Mouse (Mus musculus): ENCODE data around the gene Prkag2. TPM values are rescaled to one million over a fixed set of nuclear protein-coding genes. Genes with fewer than 3 reads are reported as not detected.

Prkag2 gene
- polyA plus RNA-seq, 1 experiment from 2014 or later: 97.6 TPM

- H3K4me3 ChIP-seq (replicated peaks; ENCODE audit: low read depth, low read length): no peak overlapping the region
- H3K9ac ChIP-seq (replicated peaks; ENCODE audit: low read length): no peak overlapping the region
- no peaks in the 10 kb centered on the region for H3K36me3 ChIP-seq (ENCODE audit: control insufficient read depth, insufficient read depth, low read length)
- no peak overlapping the region for H3K27ac ChIP-seq (replicated peaks; ENCODE audit: low read depth, low read length)
- WGBS: 91% methylated on average over 5 of the region's 5 CpGs
- H3K9me3 ChIP-seq (ENCODE audit: control insufficient read depth, low read length): no peaks in the 10 kb centered on the region
- H3K4me2 ChIP-seq (ENCODE audit: low read length): no peak overlapping the region
- H3K27me3 ChIP-seq (ENCODE audit: control insufficient read depth, insufficient read depth, low read length): no peaks in the 10 kb centered on the region
- DNase-seq: no peak
- no peaks in the 10 kb centered on the region for H3K4me1 ChIP-seq (ENCODE audit: control insufficient read depth, insufficient read depth, low read length)
- ATAC-seq (ENCODE audit: low FRiP score, low TSS enrichment): no peak
Measured at GRCm38 (mm10) chr5:25115216-25115615, 14.8 kb upstream of the Prkag2 start.

DNA sequence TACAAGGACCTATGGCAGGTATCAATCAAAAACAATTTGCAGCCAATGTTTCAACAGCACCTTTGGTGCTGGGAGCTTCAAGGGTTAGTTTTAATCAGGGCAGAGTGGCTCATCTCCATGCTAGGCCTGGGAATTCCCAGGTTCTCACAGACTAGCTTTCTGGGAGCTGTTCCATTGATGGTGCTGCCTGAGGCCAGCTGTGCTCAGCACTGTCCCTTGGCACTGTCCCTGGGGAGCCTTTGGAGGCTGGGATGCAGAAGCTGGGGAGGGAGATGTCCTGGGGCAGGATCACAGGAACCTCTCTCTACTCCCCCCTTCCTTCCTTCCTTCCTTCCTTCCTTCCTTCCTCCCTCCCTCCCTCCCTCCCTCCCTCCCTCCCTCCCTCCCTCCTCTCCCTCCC, 13.7 kb upstream of the Prkag2 start:
- no peaks in the 10 kb centered on the region for H3K27me3 ChIP-seq (ENCODE audit: control insufficient read depth, insufficient read depth, low read length)
- no peak overlapping the region for H3K4me2 ChIP-seq (ENCODE audit: low read length)
- no peak overlapping the region for H3K27ac ChIP-seq (replicated peaks; ENCODE audit: low read depth, low read length)
- no peak overlapping the region for H3K9ac ChIP-seq (replicated peaks; ENCODE audit: low read length)
- DNase-seq: no peak
- no peaks in the 10 kb centered on the region for H3K36me3 ChIP-seq (ENCODE audit: control insufficient read depth, insufficient read depth, low read length)
- no peak overlapping the region for H3K4me3 ChIP-seq (replicated peaks; ENCODE audit: low read depth, low read length)
- H3K4me1 ChIP-seq (ENCODE audit: control insufficient read depth, insufficient read depth, low read length): no peaks in the 10 kb centered on the region
- H3K9me3 ChIP-seq (ENCODE audit: control insufficient read depth, low read length): no peaks in the 10 kb centered on the region
- ATAC-seq (ENCODE audit: low FRiP score, low TSS enrichment): no peak

- Histone ChIP-seq H3K4me3 (replicated peaks; ENCODE audit: low read depth, low read length) (no peak overlapping the region), H3K27me3 (ENCODE audit: control insufficient read depth, insufficient read depth, low read length) (no peaks in the 10 kb centered on the region), H3K27ac (replicated peaks; ENCODE audit: low read depth, low read length) (no peak overlapping the region), H3K36me3 (ENCODE audit: control insufficient read depth, insufficient read depth, low read length) (no peaks in the 10 kb centered on the region), H3K9me3 (ENCODE audit: control insufficient read depth, low read length) (no peaks in the 10 kb centered on the region), H3K9ac (replicated peaks; ENCODE audit: low read length) (no peak overlapping the region), H3K4me1 (ENCODE audit: control insufficient read depth, insufficient read depth, low read length) (no peaks in the 10 kb centered on the region), H3K4me2 (ENCODE audit: low read length) (no peak overlapping the region)
- DNase-seq: no peak
- WGBS: 87% methylated on average over 3 of the region's 3 CpGs
- ATAC-seq (ENCODE audit: low FRiP score, low TSS enrichment): no peak
Measured at GRCm38 (mm10) chr5:25110314-25110713, 9.9 kb upstream of the Prkag2 start.

DNA sequence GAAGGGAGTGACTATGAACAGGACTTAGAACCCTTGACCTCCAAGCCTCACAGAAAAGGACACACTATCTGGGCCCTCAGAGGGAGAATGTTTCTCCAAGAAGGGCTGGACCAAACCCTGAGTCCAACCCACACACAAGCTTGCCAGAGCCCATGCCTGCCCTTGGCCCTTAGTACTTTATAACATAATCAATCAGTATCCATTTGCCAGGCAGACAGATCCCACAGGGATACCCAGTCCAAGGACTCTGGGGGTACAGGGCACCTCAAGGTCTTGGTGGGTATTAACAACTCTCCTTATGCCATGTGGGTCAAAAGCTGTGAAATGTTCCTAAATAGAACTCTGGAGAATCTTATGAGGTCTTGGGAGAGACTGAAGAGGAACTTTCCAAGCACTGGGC, 5.3 kb upstream of the Prkag2 start:
- Histone ChIP-seq H3K4me1 (ENCODE audit: control insufficient read depth, insufficient read depth, low read length) (no peaks in the 10 kb centered on the region), H3K4me2 (ENCODE audit: low read length) (no peak overlapping the region), H3K36me3 (ENCODE audit: control insufficient read depth, insufficient read depth, low read length) (no peaks in the 10 kb centered on the region), H3K9me3 (ENCODE audit: control insufficient read depth, low read length) (no peaks in the 10 kb centered on the region), H3K4me3 (replicated peaks; ENCODE audit: low read depth, low read length) (no peak overlapping the region), H3K9ac (replicated peaks; ENCODE audit: low read length) (no peak overlapping the region), H3K27me3 (ENCODE audit: control insufficient read depth, insufficient read depth, low read length) (peaks cover 14% of the 10 kb centered on the region), H3K27ac (replicated peaks; ENCODE audit: low read depth, low read length) (no peak overlapping the region)
- ATAC-seq (ENCODE audit: low FRiP score, low TSS enrichment) (no peak), DNase-seq (no peak)

DNA sequence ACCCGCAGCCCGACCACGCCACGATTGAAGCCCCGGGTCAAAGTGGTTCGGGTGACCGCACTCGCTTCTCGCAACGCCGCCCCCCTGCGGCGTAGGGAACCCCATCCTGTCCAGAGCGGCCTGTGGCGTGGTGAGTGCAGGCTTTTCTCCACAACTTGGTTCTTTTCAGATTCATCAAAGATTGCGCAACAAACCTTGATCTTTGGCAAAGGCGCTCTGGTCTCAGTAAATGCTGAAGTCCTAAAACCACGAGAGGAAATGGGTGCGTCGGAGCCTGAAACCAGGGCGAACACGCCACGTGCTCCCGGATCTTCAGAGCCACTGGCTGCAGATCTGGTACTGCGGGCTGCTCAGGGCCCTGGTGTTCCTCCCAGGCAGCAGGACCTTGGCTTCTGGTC, 683 bp upstream of the Prkag2 start:
- H3K4me2 ChIP-seq (ENCODE audit: low read length): peak overlapping the region; percentile 98
- peaks cover 13% of the 10 kb centered on the region for H3K4me1 ChIP-seq (ENCODE audit: control insufficient read depth, insufficient read depth, low read length)
- no peak overlapping the region for H3K27ac ChIP-seq (replicated peaks; ENCODE audit: low read depth, low read length)
- DNase-seq (peak; percentile 58), ATAC-seq (ENCODE audit: low FRiP score, low TSS enrichment) (peak; percentile 25; the same call in 1 of the 2 replicates)
- H3K36me3 ChIP-seq (ENCODE audit: control insufficient read depth, insufficient read depth, low read length): no peaks in the 10 kb centered on the region
- peaks cover 41% of the 10 kb centered on the region for H3K27me3 ChIP-seq (ENCODE audit: control insufficient read depth, insufficient read depth, low read length)
- no peaks in the 10 kb centered on the region for H3K9me3 ChIP-seq (ENCODE audit: control insufficient read depth, low read length)
- H3K4me3 ChIP-seq (replicated peaks; ENCODE audit: low read depth, low read length): peak overlapping the region; percentile 49
- H3K9ac ChIP-seq (replicated peaks; ENCODE audit: low read length): peak overlapping the region; percentile 47
- 1% methylated on average over 25 of the region's 25 CpGs for WGBS

- under 1% methylated on average over 26 of the region's 26 CpGs for WGBS
- Histone ChIP-seq H3K27me3 (ENCODE audit: control insufficient read depth, insufficient read depth, low read length) (peaks cover 41% of the 10 kb centered on the region), H3K4me3 (replicated peaks; ENCODE audit: low read depth, low read length) (peak overlapping the region; percentile 49), H3K9me3 (ENCODE audit: control insufficient read depth, low read length) (no peaks in the 10 kb centered on the region), H3K9ac (replicated peaks; ENCODE audit: low read length) (peak overlapping the region; percentile 47; the same call in 1 of the 2 replicates), H3K4me1 (ENCODE audit: control insufficient read depth, insufficient read depth, low read length) (peaks cover 13% of the 10 kb centered on the region), H3K36me3 (ENCODE audit: control insufficient read depth, insufficient read depth, low read length) (no peaks in the 10 kb centered on the region), H3K27ac (replicated peaks; ENCODE audit: low read depth, low read length) (no peak overlapping the region), H3K4me2 (ENCODE audit: low read length) (peak overlapping the region; percentile 98)
- ATAC-seq (ENCODE audit: low FRiP score, low TSS enrichment): no peak; the same call in 1 of the 2 replicates
- peak; percentile 14 for DNase-seq
Measured at GRCm38 (mm10) chr5:25100157-25100515, 306 bp downstream of the Prkag2 start.

DNA sequence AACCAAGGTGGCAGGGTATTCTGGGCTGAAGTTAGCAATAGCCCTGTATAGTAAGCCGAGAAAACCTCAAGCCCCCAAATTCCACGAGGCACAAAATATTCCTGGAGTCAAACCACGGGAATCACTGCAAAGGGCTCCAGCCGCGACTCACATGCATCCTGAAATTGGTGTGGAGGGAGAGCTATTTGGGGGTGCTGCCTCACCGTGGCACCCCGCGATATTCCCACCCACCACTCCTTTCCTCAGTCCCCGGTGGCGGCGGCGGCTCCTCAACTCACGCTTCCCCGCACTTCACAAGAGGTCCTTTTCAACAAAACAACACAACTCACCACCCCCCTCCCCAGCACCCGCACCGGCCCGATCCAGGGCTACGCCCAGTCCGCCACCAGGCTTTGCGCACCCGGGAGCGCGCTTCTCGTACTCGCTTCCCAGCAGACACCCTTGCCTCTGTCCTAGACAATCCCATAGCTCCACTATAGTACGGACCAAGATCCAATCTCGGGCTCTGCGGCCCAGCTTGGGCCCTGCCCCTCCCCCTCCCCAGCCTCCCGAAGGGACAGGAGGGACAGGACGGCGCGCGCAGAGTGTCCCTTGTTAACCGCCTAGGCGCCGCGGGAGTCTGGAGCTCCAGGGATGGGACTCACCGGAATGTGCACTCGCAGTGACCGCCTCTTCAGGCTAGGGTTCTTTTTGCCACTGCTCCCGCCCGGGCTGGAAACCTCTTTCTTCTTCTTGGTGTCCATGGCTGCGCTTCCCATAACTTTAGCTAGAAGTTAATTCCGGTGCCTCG, 880 bp downstream of the Prkag2 start:
- Histone ChIP-seq H3K27me3 (ENCODE audit: control insufficient read depth, insufficient read depth, low read length) (peaks cover 41% of the 10 kb centered on the region), H3K4me2 (ENCODE audit: low read length) (peak overlapping the region; percentile 98), H3K4me3 (replicated peaks; ENCODE audit: low read depth, low read length) (peak overlapping the region; percentile 49), H3K4me1 (ENCODE audit: control insufficient read depth, insufficient read depth, low read length) (peaks cover 13% of the 10 kb centered on the region), H3K27ac (replicated peaks; ENCODE audit: low read depth, low read length) (no peak overlapping the region), H3K9ac (replicated peaks; ENCODE audit: low read length) (peak overlapping the region; percentile 20; the same call in 1 of the 2 replicates), H3K9me3 (ENCODE audit: control insufficient read depth, low read length) (no peaks in the 10 kb centered on the region), H3K36me3 (ENCODE audit: control insufficient read depth, insufficient read depth, low read length) (no peaks in the 10 kb centered on the region)
- peak; percentile 49 for DNase-seq
- ATAC-seq (ENCODE audit: low FRiP score, low TSS enrichment): peak; percentile 49; the same call in 1 of the 2 replicates
- under 1% methylated on average over 45 of the region's 45 CpGs for WGBS

DNA sequence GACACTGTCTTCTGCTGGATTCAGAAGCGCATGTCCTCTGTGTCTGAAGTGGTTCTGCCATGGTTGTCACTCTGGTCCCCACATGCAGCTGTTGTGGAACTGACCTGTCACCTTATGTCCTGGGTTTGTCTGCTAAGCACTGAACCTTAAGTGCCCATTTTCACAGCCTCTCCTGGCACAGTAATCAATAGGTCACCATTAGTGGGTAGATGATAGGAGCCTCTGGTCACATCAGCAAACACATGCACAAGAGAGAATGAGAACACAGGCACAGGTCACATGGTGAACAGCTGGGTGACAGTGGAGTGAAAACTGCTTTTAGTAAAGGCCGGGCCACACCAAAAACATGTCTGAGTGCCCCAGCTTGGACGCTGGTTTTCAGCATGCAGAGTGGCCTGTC, 2.6 kb downstream of the Prkag2 start:
- Histone ChIP-seq H3K9ac (replicated peaks; ENCODE audit: low read length) (no peak overlapping the region), H3K27me3 (ENCODE audit: control insufficient read depth, insufficient read depth, low read length) (peaks cover 41% of the 10 kb centered on the region), H3K36me3 (ENCODE audit: control insufficient read depth, insufficient read depth, low read length) (no peaks in the 10 kb centered on the region), H3K9me3 (ENCODE audit: control insufficient read depth, low read length) (no peaks in the 10 kb centered on the region), H3K4me1 (ENCODE audit: control insufficient read depth, insufficient read depth, low read length) (peaks cover 13% of the 10 kb centered on the region), H3K27ac (replicated peaks; ENCODE audit: low read depth, low read length) (no peak overlapping the region), H3K4me2 (ENCODE audit: low read length) (no peak overlapping the region), H3K4me3 (replicated peaks; ENCODE audit: low read depth, low read length) (no peak overlapping the region)
- 69% methylated on average over 3 of the region's 3 CpGs for WGBS
- no peak for DNase-seq
- no peak for ATAC-seq (ENCODE audit: low FRiP score, low TSS enrichment)

DNA sequence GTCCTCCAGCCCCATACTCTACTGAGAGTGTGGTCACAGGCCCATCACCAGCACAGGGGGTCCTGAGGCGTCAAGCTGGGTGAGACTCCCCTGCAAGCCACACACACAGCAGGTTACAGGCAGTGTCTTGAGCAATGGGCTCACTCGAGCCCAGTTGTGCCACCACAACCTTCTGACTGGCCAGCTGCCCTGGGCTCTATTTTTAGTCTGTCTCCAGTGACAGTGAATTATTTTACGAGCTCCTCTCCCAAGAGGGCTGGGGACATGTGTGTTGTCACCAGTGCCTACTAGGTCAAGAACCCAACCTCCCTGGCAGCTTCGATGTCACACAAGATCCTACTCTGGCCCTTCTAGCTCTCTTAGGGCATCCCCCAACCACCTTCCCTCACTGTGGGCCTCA, 4.0 kb downstream of the Prkag2 start:
- Histone ChIP-seq H3K36me3 (ENCODE audit: control insufficient read depth, insufficient read depth, low read length) (no peaks in the 10 kb centered on the region), H3K27ac (replicated peaks; ENCODE audit: low read depth, low read length) (no peak overlapping the region), H3K9ac (replicated peaks; ENCODE audit: low read length) (no peak overlapping the region), H3K4me3 (replicated peaks; ENCODE audit: low read depth, low read length) (no peak overlapping the region), H3K27me3 (ENCODE audit: control insufficient read depth, insufficient read depth, low read length) (peaks cover 33% of the 10 kb centered on the region), H3K4me1 (ENCODE audit: control insufficient read depth, insufficient read depth, low read length) (peaks cover 13% of the 10 kb centered on the region), H3K9me3 (ENCODE audit: control insufficient read depth, low read length) (no peaks in the 10 kb centered on the region), H3K4me2 (ENCODE audit: low read length) (no peak overlapping the region)
- 83% methylated on average over 4 of the region's 4 CpGs for WGBS
- no peak for ATAC-seq (ENCODE audit: low FRiP score, low TSS enrichment)
- no peak for DNase-seq

Data from midbrain, embryonic 14.5 days (tissue).